Mouse (Mus musculus) left cerebral cortex, adult 9 months (tissue): ENCODE data around the gene Vcan.
"Not testable (repeated sequence)": the region's sequence is repeated elsewhere in the genome, so short reads cannot be mapped to it uniquely, and the experiment has no call there.

Source experiments
- DNase-seq, 2 experiments: peaks; one replicate each; pipeline ENCODE4 v3.0.0; 2022; ENCODE audit warnings: low spot score in 2 of 2

The Vcan gene

GRCm38 (mm10) chr13:89741766-89742685, at the start of gene Vcan:
Gene Vcan (minus strand): TSS chr13:89742509.
- DNase-seq = peak; percentile 5 to 11

- no peak for DNase-seq
Observed at GRCm38 (mm10) chr13:89791475-89791874, 49.2 kb upstream of the Vcan start.

DNA sequence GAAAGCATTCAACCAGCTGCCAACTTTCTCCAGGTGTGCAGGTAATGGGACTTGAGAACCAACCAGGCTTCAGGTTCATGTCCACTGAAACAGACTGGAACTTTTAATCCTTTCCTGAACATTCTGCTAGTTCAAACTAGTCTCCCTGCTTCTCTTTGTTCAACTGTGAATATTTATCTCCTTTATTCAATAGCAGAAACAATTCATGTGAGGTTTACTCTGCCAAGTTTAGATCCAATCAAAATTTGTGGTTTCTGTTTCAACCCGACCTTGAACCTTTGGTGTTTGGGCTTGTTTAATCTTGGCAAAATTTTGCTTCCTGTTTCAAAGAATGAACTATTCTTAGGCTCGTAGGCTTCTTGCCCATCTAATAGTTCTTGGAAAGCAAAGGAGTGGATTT, 40.6 kb upstream of the Vcan start:
- DNase-seq = no peak

- DNase-seq = no peak
Observed at GRCm38 (mm10) chr13:89780276-89780675, 38.0 kb upstream of the Vcan start.

- peak in 1 of 2 experiments; percentile 67 for DNase-seq
Observed at GRCm38 (mm10) chr13:89779208-89779911, 37.1 kb upstream of the Vcan start.

- DNase-seq = no peak
Observed at GRCm38 (mm10) chr13:89777764-89778163, 35.5 kb upstream of the Vcan start.

DNA sequence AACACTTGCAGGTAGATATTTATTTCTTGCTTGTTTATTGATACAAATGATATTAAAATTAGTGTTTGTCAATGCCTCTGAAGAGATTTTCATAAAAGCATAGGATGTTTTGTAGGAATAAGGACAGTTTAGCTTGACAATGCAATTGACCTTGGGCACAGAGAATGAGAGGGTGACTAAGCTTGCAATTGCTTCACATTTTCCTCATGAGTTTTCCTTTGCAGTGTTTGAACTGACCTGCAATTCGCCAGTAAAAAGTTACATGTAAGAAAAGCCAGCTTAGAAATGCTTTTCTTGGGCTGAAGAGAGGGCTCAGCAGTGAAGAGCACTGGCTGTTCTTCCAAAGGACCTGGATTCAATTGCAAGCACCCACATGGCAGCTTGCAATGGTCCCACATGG, 34.8 kb upstream of the Vcan start:
- no peak for DNase-seq

- no peak for DNase-seq
Observed at GRCm38 (mm10) chr13:89766551-89766950, 24.2 kb upstream of the Vcan start.

DNA sequence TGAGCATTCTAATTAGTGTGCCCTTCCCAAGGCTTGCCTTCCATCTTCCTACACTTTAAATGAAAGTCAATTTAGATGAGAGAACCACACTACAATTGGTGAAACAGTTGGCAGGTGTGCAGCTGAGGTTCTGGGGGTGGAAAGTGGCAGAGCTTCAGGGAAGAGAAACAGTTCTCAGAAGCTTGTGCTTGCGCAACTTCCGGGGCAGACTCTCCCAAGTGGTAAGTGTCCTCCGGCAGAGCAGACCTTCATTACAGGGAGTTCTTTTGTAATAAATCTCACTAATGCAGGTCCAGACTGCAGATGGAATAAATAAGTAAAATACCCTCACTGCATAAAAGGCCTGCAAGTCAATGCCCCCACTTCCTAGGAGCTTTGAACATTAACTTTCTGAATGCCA, 23.7 kb upstream of the Vcan start:
- no peak for DNase-seq

GRCm38 (mm10) chr13:89762339-89762738, 20.0 kb upstream of the Vcan start:
- DNase-seq = no peak

GRCm38 (mm10) chr13:89756347-89756746, 14.0 kb upstream of the Vcan start:
- no peak for DNase-seq

GRCm38 (mm10) chr13:89750562-89750961, 8.3 kb upstream of the Vcan start:
- DNase-seq = not testable (repeated sequence)

DNA sequence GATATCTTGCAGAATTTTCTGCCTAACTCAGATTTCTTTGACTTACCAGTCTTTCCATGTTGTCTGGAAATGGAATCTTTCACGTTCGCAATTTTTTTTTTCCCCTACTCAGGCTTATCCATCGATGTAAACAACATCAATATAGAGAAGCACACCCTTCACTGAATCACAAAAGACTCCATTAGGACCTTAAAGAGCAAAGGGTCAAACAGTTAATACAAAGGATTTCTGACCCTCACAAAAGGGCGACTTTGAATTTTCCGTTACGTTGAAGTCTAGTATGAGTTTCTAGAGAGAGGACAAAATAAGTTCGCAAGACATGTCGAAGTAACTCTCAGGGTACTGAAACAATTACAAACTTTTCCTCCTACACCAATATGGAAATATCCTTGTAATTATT, 892 bp upstream of the Vcan start:
- no peak for DNase-seq

GRCm38 (mm10) chr13:89742686-89743200, 434 bp upstream of the Vcan start:
- no peak for DNase-seq

DNA sequence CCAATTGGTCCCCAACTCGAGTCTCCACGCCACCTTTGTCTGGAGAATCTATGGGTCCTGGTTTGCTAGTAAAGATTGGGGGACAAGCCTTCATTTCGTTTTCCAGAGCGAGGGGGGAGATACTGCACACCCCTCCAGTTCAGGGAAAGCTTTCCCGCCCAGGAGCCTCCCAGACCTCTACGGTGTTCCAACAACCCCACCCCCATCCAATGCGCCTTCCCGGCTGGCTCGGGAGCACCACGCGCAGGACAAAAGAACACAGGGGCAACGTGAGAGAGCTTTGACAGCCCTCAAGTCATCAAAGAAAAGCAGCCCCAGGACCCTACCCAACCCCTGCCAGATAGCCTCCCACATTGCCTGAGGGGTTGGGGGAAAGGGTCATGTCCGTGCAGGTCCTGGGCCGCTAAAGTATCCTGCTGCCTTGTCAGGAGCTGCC, 1.2 kb downstream of the Vcan start:
- no peak for DNase-seq

GRCm38 (mm10) chr13:89740243-89741115, 1.8 kb downstream of the Vcan start:
- DNase-seq = peak; percentile 42 to 83

DNA sequence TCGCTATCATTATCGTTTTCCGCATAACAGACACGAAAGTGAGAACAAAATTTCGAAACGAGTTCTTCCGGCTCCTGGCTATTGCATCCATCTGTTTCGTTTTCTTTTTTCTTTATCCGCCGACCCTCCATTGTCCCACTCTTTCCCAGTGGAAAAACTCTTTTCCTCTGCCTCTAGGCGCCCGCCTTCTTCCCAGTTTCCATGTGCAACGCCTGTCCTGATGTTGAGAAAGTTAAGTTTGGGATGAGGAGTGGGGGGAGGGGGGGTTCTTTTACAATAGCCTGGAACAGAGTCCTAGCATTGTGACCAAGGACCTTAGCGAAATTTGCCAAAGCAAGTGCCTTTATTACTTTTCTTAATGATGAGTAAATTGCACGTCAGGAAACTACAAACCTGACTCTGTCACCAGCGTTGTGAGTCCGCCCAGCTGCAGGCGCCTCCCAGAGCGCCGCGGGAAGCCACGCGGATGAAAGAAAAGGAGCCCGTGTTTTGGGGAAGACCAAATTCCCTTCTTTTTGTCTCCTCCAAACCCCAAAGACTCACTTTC, 2.5 kb downstream of the Vcan start:
- no peak for DNase-seq

DNA sequence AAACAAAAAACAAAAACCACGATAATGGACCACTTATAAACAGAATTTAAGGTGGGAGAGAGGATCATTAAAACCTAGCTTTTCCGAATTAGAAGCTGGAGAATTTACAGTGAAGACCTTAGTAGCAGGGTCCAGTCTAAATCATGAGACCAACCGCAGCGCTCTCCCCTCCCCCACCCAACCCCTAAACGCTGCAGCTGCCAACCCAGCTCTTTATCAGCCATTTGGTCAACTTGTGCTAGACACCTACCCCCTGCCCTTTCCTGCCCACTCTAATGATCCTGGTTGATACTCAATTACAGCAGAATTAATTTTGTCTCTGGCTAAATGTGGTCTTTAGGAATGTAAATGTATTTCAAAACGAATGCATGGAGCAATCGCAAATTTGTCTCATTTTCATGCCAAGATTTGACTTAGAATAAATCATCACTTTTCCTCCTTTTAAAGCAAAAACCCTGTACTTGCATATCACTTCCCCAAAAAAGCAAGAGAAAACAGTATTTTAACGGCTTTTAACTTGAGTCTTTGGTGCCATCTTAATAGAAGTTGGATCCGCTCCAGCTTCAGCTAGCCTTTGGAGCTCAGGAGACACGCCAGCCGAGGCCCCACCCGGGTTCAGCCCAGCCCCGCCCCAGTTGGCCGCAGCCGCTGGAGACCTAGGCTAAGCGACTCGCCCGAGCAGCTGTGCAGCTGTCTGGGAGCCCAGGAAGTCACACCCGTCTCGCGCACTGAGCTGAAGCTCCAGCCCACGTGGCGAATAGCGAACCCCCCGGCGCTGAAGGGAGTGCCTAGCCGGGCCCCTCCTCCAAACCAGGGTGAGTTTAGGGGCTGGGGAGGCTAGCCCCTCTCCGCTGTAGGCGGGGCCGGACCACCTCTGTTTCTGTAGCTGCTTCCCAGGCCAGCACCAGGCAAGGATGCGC, 3.3 kb downstream of the Vcan start:
- peak in 1 of 2 experiments; percentile 32 for DNase-seq

DNA sequence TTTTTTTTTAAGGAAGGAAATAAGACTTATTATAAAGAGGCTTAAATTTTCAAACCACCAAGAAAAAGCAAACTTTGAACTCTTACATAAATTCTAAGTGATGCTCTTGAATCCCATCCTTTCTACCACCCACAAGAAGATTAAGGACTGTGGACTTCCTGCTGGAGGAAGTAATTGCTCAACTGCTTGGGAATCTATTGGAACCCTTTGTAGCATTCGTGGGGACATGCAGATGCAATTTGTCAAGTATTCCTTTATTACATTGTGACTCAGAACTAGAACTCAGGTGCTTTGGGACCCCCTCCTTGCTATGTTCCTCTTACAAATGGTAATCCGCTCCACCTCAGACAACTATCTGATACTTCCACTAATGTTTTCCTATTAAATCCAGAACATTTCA, 4.0 kb downstream of the Vcan start:
- DNase-seq = no peak

GRCm38 (mm10) chr13:89735111-89735510, 7.2 kb downstream of the Vcan start:
- no peak for DNase-seq
